Mouse (Mus musculus) skeletal muscle tissue, adult 2 months (tissue): ENCODE data around the gene Gm11007.
"Not testable (repeated sequence)": the region's sequence is repeated elsewhere in the genome, so short reads cannot be mapped to it uniquely, and the experiment has no call there.

ENCODE experiments used
- DNase-seq: peaks from one replicate; pipeline ENCODE4 v3.0.0-alpha.2; 2012; ENCODE audit warnings: low read depth, low spot score

The Gm11007 gene

DNA sequence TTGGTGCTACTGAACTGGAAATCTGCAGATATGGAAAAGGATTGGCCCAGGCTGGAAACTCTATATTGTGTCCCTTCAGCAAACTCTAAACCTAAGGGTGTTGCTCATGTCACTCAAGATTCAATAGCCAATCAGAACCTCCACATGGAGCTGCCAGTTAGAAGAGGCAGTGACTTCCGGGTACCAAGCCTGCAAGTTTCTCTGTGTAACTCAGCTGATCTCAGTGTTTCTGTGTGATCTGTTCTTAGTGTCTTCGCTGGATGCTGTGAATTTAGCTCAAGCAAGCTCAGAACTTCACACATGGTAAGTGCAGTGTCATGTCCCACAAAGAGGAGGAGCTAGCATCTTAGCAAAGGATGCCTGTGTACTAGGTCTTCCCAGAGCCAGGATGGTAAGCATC, at the start of gene Gm11007:
Gene Gm11007 (plus strand): TSS at position 301 of the 400 bp plus-strand sequence.
- not testable (repeated sequence) for DNase-seq
